Mouse (Mus musculus) naive thymus-derived CD4-positive, alpha-beta T cell, adult 2 months (primary cell): Measurements from ENCODE around the gene Xpr1.
"Not testable (repeated sequence)": the region's sequence is repeated elsewhere in the genome, so short reads cannot be mapped to it uniquely, and the experiment has no call there.

Experiments
- DNase-seq: peaks from one replicate; pipeline ENCODE4 v3.0.0-alpha.2; 2011; ENCODE audit warnings: low read depth

Xpr1 gene

GRCm38 (mm10) chr1:155335963-155336362, 81.3 kb downstream of the Xpr1 start:
- DNase-seq, result no peak

GRCm38 (mm10) chr1:155322183-155322582, 95.0 kb downstream of the Xpr1 start:
- DNase-seq, result peak; percentile 4

GRCm38 (mm10) chr1:155320091-155320833, 97.0 kb downstream of the Xpr1 start:
- no peak for DNase-seq

- DNase-seq, result no peak
These were observed 97.7 kb downstream of the Xpr1 start for GRCm38 (mm10) chr1:155319513-155319912.

- DNase-seq, result no peak
These were observed 105.5 kb downstream of the Xpr1 start for GRCm38 (mm10) chr1:155311672-155312071.

- DNase-seq, result no peak
These were observed 110.3 kb downstream of the Xpr1 start for GRCm38 (mm10) chr1:155306879-155307278.

GRCm38 (mm10) chr1:155303402-155303801, 113.8 kb downstream of the Xpr1 start:
- DNase-seq, result no peak

GRCm38 (mm10) chr1:155297615-155298014, 119.6 kb downstream of the Xpr1 start:
- DNase-seq, result no peak

GRCm38 (mm10) chr1:155297203-155297602, 120.0 kb downstream of the Xpr1 start:
- no peak for DNase-seq

- peak; percentile 84 for DNase-seq
These were observed 123.8 kb downstream of the Xpr1 start for GRCm38 (mm10) chr1:155293446-155293845.

- no peak for DNase-seq
These were observed 127.8 kb downstream of the Xpr1 start for GRCm38 (mm10) chr1:155289411-155289810.

GRCm38 (mm10) chr1:155288033-155288432, 129.2 kb downstream of the Xpr1 start:
- DNase-seq, result no peak

GRCm38 (mm10) chr1:155283808-155284207, 133.4 kb downstream of the Xpr1 start:
- no peak for DNase-seq

- DNase-seq, result peak; percentile 75
These were observed 136.0 kb downstream of the Xpr1 start for GRCm38 (mm10) chr1:155281003-155281793.

GRCm38 (mm10) chr1:155280306-155280705, 136.9 kb downstream of the Xpr1 start:
- DNase-seq, result no peak

GRCm38 (mm10) chr1:155276381-155277033, 140.7 kb downstream of the Xpr1 start:
- DNase-seq, result no peak

GRCm38 (mm10) chr1:155275793-155276192, 141.4 kb downstream of the Xpr1 start:
- DNase-seq, result no peak

- DNase-seq, result no peak
These were observed 142.2 kb downstream of the Xpr1 start for GRCm38 (mm10) chr1:155274976-155275375.

GRCm38 (mm10) chr1:155272953-155273352, 144.3 kb downstream of the Xpr1 start:
- DNase-seq, result no peak

GRCm38 (mm10) chr1:155262496-155262895, 154.7 kb downstream of the Xpr1 start:
- not testable (repeated sequence) for DNase-seq

- no peak for DNase-seq
These were observed 162.9 kb downstream of the Xpr1 start for GRCm38 (mm10) chr1:155254309-155254708.

GRCm38 (mm10) chr1:155253126-155253525, 164.1 kb downstream of the Xpr1 start:
- DNase-seq, result no peak

- no peak for DNase-seq
These were observed 164.5 kb downstream of the Xpr1 start for GRCm38 (mm10) chr1:155252631-155253121.
